In the genomic region with DNA sequence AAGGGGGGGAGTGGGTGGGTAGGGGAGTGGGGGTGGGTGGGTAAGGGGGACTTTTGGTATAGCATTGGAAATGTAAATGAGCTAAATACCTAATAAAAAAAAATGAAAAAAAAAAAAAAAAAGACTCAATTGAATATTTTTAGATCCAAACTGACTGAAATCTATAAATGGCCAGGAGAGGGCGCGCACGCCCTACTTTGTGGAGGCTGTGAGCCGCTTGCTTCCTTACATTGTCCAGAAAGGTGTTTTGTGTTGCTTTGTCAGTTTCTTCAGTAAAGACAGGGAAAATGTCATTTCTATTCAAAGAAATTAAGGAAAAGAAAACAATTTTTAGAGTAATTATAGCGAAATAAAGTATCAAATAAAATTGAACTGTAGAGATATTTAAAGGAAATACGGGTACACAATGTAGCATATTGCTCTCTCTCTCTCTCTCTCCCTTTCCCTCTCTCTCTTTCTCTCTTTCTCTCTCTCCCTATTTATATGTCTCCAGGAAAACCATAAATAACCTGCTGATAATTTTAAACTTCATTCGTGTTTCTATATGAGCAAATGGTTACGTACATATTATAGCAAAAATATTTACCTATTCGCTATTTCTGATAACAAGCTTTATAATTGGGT, we compare ENCODE assay signal across 8 mouse cellular contexts.
DNase-seq lines count a peak whose midpoint lies in the region; TF ChIP-seq lines count a peak whose summit lies in the region.

No protein-coding gene starts in this region.

- H3K9ac ChIP-seq in ES-Bruce4 (ENCODE audit: low read depth, poor library complexity, severe bottlenecking): no peak overlapping the region

- no peaks in the 10 kb centered on the region for H3K9me3 ChIP-seq in ES-Bruce4 (replicated peaks; ENCODE audit: control insufficient read depth, insufficient read depth, low read length, poor library complexity, severe bottlenecking)

- no peak for TF ChIP-seq EP300 in ES-Bruce4 (IDR thresholded peaks at IDR 0.05; ENCODE audit: insufficient read depth, low read depth, low read length)

- H3K4me1 ChIP-seq in ES-Bruce4 (ENCODE audit: control insufficient read depth, insufficient read depth, low read length): no peaks in the 10 kb centered on the region
- H3K4me1 ChIP-seq in small intestine, adult 2 months (ENCODE audit: control insufficient read depth, insufficient read depth, insufficient read length, low read length): no peaks in the 10 kb centered on the region

- no peak for TF ChIP-seq POLR2A in ES-Bruce4 (IDR thresholded peaks at IDR 0.05; ENCODE audit: insufficient read depth, low read length)
- TF ChIP-seq POLR2A in small intestine, adult 2 months (IDR thresholded peaks at IDR 0.05; ENCODE audit: low read depth, low read length): no peak

- no peak overlapping the region for H3K4me3 ChIP-seq in ES-Bruce4 (ENCODE audit: low read depth, low read length)
- H3K4me3 ChIP-seq in layer of hippocampus, adult 2 months: no peak overlapping the region
- H3K4me3 ChIP-seq in small intestine, adult 2 months (ENCODE audit: low read depth, low read length): no peak overlapping the region

- 42% methylated on average over 9 of the region's 9 CpGs for WGBS in small intestine, adult 2 months

- TF ChIP-seq CTCF in ES-Bruce4 (IDR thresholded peaks at IDR 0.05; ENCODE audit: low read depth, low read length): peak; percentile 55
- peak; percentile 76 for TF ChIP-seq CTCF in layer of hippocampus, adult 2 months (conservative IDR thresholded peaks at IDR 0.05)
- peak; percentile 32; the same call in 1 of the 2 replicates for TF ChIP-seq CTCF in small intestine, adult 2 months (IDR thresholded peaks at IDR 0.05; ENCODE audit: extremely low read depth, insufficient read length, insufficient replicate concordance, low read depth, low read length)

- H3K36me3 ChIP-seq in ES-Bruce4 (ENCODE audit: control insufficient read depth, insufficient read depth, low read length, poor library complexity, severe bottlenecking): no peaks in the 10 kb centered on the region
- H3K36me3 ChIP-seq in small intestine, adult 2 months (ENCODE audit: control insufficient read depth, insufficient read depth, low read length): no peaks in the 10 kb centered on the region

- peak; percentile 6 for DNase-seq in cerebellum, adult 11-12 months
- no peak for DNase-seq in cerebellum, adult 9-11 months
- DNase-seq in cerebellum, adult 18-20 months: peak; percentile 27 to 49
- peak; percentile 67 for DNase-seq in forelimb bud, embryonic 11.5 days (ENCODE audit: low read depth, low spot score)
- DNase-seq in layer of hippocampus, adult 2 months (ENCODE audit: low spot score in 2 of 2): peak; percentile 61 to 85
- DNase-seq in lung, postnatal 4 days: peak; percentile 23 to 41

- no peaks in the 10 kb centered on the region for H3K27me3 ChIP-seq in ES-Bruce4 (ENCODE audit: control insufficient read depth, insufficient read depth, low read length, poor library complexity, severe bottlenecking)
- H3K27me3 ChIP-seq in small intestine, adult 2 months (ENCODE audit: control insufficient read depth, insufficient read depth, low read length): no peaks in the 10 kb centered on the region

- no peak overlapping the region for H3K27ac ChIP-seq in ES-Bruce4 (ENCODE audit: insufficient read depth, low read length)
- no peak overlapping the region for H3K27ac ChIP-seq in layer of hippocampus, adult 2 months
- no peak overlapping the region for H3K27ac ChIP-seq in small intestine, adult 2 months (ENCODE audit: insufficient read depth, low read depth, low read length)
